Mouse (Mus musculus) hematopoietic multipotent progenitor cell, adult 10-12 weeks (in vitro differentiated cells): ENCODE data around the gene Gm10153. TPM values are rescaled to one million over a fixed set of nuclear protein-coding genes. Genes with fewer than 3 reads are reported as not detected.

ENCODE experiments used
- polyA plus RNA-seq: library from polyadenylated mRNA; stranded (reverse); fragments of >175 nt; gene quantifications from 2 replicates; pipeline ENCODE4 v1.2.3, GENCODE M21; 2012; ENCODE audit warnings: low replicate concordance

Gm10153 gene
- polyA plus RNA-seq, result not detected in 2 replicates

DNA sequence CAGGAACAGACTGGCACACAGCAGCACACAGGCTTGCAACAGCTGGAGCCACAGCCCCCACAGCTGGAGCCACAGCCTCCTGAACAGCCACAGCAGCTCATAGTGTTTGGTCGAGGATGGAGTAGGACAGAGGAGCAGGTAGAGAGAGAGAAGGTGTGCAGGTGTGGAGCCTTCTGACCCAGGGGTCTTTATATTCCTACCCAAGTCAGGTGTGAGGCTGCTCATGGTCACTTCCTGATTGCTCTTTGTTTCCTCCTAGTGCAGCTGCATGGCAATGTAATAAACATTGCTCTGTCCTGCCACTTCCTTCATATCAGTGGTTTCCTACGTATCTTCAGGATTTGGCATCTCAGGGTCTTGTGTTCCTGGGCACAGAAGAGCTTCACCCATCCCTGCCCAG lies at the start of gene Gm10153:
Gene Gm10153 (minus strand): TSS at position 101 of the 400 bp plus-strand sequence.

DNA sequence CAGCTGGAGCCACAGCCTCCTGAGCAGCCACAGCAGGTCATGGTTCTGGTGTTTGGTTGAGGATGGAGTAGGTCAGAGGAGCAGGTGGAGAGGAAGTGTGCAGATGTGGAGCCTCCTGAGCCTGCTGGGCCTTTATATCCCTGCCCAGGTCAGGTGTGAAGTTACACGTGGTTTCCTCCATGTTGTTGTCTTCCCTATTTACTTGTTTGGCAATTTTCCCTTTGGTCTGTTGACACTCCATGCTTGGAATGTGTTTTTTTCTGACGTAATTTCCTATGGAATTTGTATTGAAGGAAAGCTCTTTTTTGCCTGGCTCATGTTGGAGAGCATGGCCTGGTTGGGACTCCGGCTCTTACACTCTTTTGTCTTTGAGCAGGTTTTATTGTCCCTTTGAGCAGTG lies 39.7 kb upstream of the Gm10153 start, which contains the start of gene Krtap5-5:
Gene Krtap5-5 (minus strand): TSS at position 101 of the 400 bp plus-strand sequence.

DNA sequence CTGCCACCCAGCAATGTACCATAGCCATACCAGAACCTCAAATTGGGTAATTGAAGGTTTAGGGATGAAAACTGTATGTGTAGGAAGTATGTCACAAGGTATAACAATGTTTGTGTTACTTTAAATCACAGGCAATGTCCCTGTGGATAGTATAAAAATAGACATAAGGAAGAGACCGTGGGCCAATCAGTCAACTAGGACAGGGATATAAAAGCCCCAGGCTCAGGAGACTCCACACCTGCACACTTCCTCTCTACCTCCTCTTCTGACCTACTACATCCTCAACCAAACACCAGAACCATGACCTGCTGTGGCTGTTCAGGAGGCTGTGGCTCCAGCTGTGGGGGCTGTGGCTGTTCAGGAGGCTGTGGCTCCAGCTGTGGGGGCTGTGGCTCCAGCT lies 21.4 kb upstream of the Gm10153 start, which contains the start of gene Gm7579:
Gene Gm7579 (plus strand): TSS at position 301 of the 400 bp plus-strand sequence.

DNA sequence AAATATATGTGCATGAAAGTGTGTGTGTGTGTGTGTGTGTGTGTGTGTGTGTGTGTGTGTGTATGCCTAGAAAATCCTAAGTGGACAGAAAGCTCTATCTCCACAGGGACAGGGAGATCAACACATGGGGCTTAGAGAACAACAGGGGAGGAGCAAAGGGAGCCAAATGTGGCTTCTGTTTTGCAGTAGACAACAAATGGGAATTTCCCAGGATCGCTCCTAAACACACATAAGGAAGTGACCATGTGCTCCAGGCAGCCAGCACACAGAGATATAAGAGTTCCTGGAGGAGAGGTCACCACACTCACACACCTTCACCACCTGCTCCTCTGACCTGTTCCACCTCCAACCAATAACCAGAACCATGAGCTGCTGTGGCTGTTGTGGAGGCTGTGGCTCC lies 10.9 kb upstream of the Gm10153 start, which contains the start of gene Krtap5-3:
Gene Krtap5-3 (plus strand): TSS at position 301 of the 400 bp plus-strand sequence.

DNA sequence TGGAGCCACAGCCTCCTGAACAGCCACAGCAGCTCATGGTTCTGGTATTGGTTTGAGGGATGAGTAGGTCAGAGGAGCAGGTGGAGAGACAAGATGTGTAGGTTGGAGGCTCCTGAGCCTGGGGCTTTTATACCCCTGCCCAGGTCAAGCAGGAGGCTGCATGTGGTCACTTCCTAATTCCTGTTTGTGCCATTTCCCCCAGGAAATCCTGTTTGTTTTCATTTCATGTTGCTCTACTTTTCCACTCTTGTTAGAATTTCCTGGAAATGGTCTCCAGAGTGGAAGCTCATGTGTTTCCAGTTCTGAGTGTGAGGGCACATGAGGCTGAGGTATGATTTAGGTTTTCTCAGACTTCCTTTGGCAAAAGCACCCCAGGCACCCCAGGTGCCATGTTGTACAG lies 14.3 kb downstream of the Gm10153 start, which contains the start of gene Krtap5-2:
Gene Krtap5-2 (minus strand): TSS at position 101 of the 400 bp plus-strand sequence.

DNA sequence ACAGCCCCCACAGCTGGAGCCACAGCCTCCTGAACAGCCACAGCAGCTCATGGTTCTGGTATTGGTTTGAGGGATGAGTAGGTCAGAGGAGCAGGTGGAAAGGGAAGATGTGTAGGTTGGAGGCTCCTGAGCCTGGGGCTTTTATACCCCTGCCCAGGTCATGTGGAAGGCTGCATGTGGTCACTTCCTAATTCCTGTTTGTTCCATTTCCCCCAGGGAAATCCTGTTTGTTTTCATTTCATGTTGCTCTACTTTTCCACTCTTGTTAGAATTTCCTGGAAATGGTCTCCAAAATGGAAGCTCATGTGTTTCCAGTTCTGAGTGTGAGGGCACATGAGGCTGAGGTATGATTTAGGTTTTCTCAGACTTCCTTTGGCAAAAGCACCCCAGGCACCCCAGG lies 24.6 kb downstream of the Gm10153 start, which contains the start of gene Gm4553:
Gene Gm4553 (minus strand): TSS at position 101 of the 400 bp plus-strand sequence.

DNA sequence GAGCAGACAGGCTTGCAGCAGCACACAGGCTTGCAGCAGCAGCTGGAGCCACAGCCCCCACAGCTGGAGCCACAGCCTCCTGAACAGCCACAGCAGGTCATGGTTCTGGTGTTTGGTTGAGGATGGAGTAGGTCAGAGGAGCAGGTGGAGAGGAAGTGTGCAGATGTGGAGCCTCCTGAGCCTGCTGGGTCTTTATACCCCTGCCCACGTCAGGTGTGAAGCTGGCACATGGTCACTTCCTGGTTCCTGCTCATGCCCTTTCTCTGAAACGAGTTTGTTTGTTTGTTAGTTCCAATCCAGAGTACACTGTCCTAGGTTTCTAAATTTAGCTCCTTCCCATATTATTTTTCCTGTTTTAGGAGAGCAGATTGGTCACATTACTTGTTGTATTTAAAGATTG lies 33.2 kb downstream of the Gm10153 start, which contains the start of gene Gm29735:
Gene Gm29735 (minus strand): TSS at position 101 of the 400 bp plus-strand sequence.

DNA sequence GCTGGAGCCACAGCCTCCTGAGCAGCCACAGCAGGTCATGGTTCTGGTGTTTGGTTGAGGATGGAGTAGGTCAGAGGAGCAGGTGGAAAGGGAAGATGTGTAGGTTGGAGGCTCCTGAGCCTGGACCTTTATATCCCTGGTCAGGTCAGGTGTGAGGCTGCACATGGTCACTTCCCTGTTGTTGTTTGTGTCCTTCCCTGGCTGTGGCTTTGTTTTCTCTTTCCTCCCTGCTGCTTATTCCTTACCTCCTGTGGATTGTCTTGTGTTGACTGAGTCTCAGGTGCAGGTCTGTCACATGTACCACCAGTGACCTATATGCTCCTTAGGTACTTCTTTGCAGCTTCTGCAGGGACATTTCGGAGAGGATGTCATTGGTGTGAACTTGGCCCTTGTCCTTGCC lies 45.7 kb downstream of the Gm10153 start, which contains the start of gene Gm45337:
Gene Gm45337 (minus strand): TSS at position 101 of the 400 bp plus-strand sequence.

Other genes starting within 250 kb of the Gm10153 start
- gene Brsk2, start 240.6 kb downstream of the Gm10153 start, polyA plus RNA-seq, result 0.05 and 0.15 TPM in 2 replicates
- gene Mob2, start 129.3 kb downstream of the Gm10153 start, polyA plus RNA-seq, result 11.6 and 41.1 TPM in 2 replicates
- 0.27 and 1.8 TPM in 2 replicates for gene Dusp8, start 94.5 kb downstream of the Gm10153 start, polyA plus RNA-seq
- not detected in 2 replicates for gene Gm45618, start 69.7 kb downstream of the Gm10153 start, polyA plus RNA-seq
- gene Gm39115, start 54.4 kb downstream of the Gm10153 start, polyA plus RNA-seq, result not detected in 2 replicates
- not detected in 2 replicates for gene Gm45337, start 45.8 kb downstream of the Gm10153 start, polyA plus RNA-seq
- gene Gm29735, start 33.3 kb downstream of the Gm10153 start, polyA plus RNA-seq, result not detected in 2 replicates
- not detected in 2 replicates for gene Gm4553, start 24.6 kb downstream of the Gm10153 start, polyA plus RNA-seq
- not detected in 2 replicates for gene Krtap5-2, start 14.4 kb downstream of the Gm10153 start, polyA plus RNA-seq
- not detected in 2 replicates for gene Krtap5-3, start 11.0 kb upstream of the Gm10153 start, polyA plus RNA-seq
- gene Gm7579, start 21.5 kb upstream of the Gm10153 start, polyA plus RNA-seq, result not detected in 2 replicates
- not detected in 2 replicates for gene Krtap5-5, start 39.6 kb upstream of the Gm10153 start, polyA plus RNA-seq
- not detected in 2 replicates for gene Gm40460, start 50.7 kb upstream of the Gm10153 start, polyA plus RNA-seq
- not detected in 2 replicates for gene Gm2431, start 68.0 kb upstream of the Gm10153 start, polyA plus RNA-seq
- not detected in 2 replicates for gene Gm4559, start 84.0 kb upstream of the Gm10153 start, polyA plus RNA-seq
- not detected in 2 replicates for gene Krtap5-1, start 106.7 kb upstream of the Gm10153 start, polyA plus RNA-seq
- gene Krtap5-4, start 113.2 kb upstream of the Gm10153 start, polyA plus RNA-seq, result not detected in 2 replicates
- 41.9 and 231 TPM in 2 replicates for gene Ifitm10, start 183.4 kb upstream of the Gm10153 start, polyA plus RNA-seq
- gene Gm49369, start 192.3 kb upstream of the Gm10153 start, polyA plus RNA-seq, result 54.8 and 139 TPM in 2 replicates
- 105 and 131 TPM in 2 replicates for gene Ctsd, start 197.6 kb upstream of the Gm10153 start, polyA plus RNA-seq
- gene Syt8, start 244.5 kb upstream of the Gm10153 start, polyA plus RNA-seq, result 0.15 and 1.6 TPM in 2 replicates